In the genomic region with DNA sequence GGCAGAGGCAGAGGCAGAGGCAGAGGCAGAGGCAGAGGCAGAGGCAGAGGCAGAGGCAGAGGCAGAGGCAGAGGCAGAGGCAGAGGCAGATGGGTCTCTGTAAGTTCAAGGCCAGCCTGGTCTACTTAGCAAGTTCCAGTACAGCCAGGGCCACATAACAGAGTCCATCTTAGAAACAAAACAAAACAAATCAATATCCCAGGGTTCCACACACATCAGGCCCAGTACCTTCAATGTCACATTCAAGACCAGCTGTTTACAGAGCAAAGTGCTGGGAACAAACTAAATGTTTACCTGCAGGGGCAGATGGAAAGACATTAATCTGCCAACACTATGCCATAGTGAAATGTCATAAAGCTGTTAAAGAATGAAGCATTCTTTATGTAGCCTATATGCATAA, we compare ENCODE assay signal across 35 mouse cellular contexts.
"Had no signal": no experiment of that assay in that cellular context is flagged by ENCODE, and none has a peak within 500 bp of the region (broad histone marks: within the 10 kb centered on the region; RNA-seq: fewer than 3 reads in every experiment).

No protein-coding gene starts in this region.

- H3K27ac ChIP-seq: heart, embryonic 10.5 days; heart, embryonic 13.5 days; heart, embryonic 15.5 days; hindbrain, embryonic 10.5 days; hindbrain, embryonic 12.5 days; hindbrain, embryonic 13.5 days; hindbrain, embryonic 14.5 days; hindbrain, embryonic 15.5 days; hindbrain, postnatal 0 days; intestine, embryonic 15.5 days; kidney, embryonic 15.5 days; kidney, postnatal 0 days; layer of hippocampus, adult 2 months had no signal

- H3K27me3 ChIP-seq: heart, embryonic 15.5 days; hindbrain, embryonic 15.5 days; kidney, embryonic 15.5 days had no signal

- H3K9ac ChIP-seq: heart, embryonic 12.5 days; heart, embryonic 13.5 days; heart, embryonic 15.5 days; hindbrain, embryonic 12.5 days; hindbrain, embryonic 13.5 days; hindbrain, embryonic 14.5 days; hindbrain, embryonic 15.5 days; intestine, embryonic 15.5 days; kidney, embryonic 15.5 days had no signal

- DNase-seq: heart, postnatal 10 days; heart, postnatal 14 days; heart, postnatal 36 days; heart, postnatal 4 days; kidney, adult 11 months; kidney, adult 18-20 months; kidney, adult 2 months; kidney, adult 8-10 months; kidney, adult 9 months; kidney, postnatal 10 days; kidney, postnatal 14 days; kidney, postnatal 25 days; kidney, postnatal 36 days; kidney, postnatal 4 days; layer of hippocampus, adult 9-11 months; layer of hippocampus, postnatal 36 days had no signal

- ATAC-seq: hindbrain, embryonic 16.5 days; hindbrain, postnatal 0 days; inflammation-experienced regulatory T-cells, adult 6 months; intestine, embryonic 15.5 days; intestine, embryonic 16.5 days; intestine, postnatal 0 days had no signal

- H3K36me3 ChIP-seq: heart, embryonic 10.5 days; heart, embryonic 12.5 days; heart, embryonic 13.5 days; heart, embryonic 15.5 days; hindbrain, embryonic 10.5 days; hindbrain, embryonic 12.5 days; hindbrain, embryonic 13.5 days; hindbrain, embryonic 15.5 days; intestine, embryonic 15.5 days; kidney, embryonic 15.5 days had no signal

- H3K4me1 ChIP-seq: hindbrain, embryonic 10.5 days; hindbrain, embryonic 12.5 days; hindbrain, embryonic 15.5 days had no signal

- H3K4me2 ChIP-seq: heart, embryonic 11.5 days; heart, embryonic 12.5 days; heart, embryonic 13.5 days; heart, embryonic 15.5 days; hindbrain, embryonic 12.5 days; hindbrain, embryonic 13.5 days; hindbrain, embryonic 14.5 days; hindbrain, embryonic 15.5 days; intestine, embryonic 15.5 days; kidney, embryonic 15.5 days had no signal

- H3K9me3 ChIP-seq: heart, embryonic 10.5 days; heart, embryonic 12.5 days; heart, embryonic 13.5 days; heart, embryonic 15.5 days; hindbrain, embryonic 10.5 days; hindbrain, embryonic 12.5 days; hindbrain, embryonic 13.5 days; hindbrain, embryonic 15.5 days; intestine, embryonic 15.5 days; kidney, embryonic 15.5 days had no signal

- H3K4me3 ChIP-seq: heart, embryonic 10.5 days; heart, embryonic 12.5 days; heart, embryonic 13.5 days; heart, embryonic 15.5 days; hindbrain, embryonic 10.5 days; hindbrain, embryonic 12.5 days; hindbrain, embryonic 13.5 days; hindbrain, embryonic 15.5 days; intestine, embryonic 15.5 days; kidney, embryonic 15.5 days; layer of hippocampus, adult 2 months had no signal
